Mouse (Mus musculus) right cerebral cortex, postnatal 25 days (tissue): ENCODE measurements around the gene Gm3159.
"Not testable (repeated sequence)": the region's sequence is repeated elsewhere in the genome, so short reads cannot be mapped to it uniquely, and the experiment has no call there.

Experiments used
- DNase-seq: peaks from one replicate; pipeline ENCODE4 v3.0.0; 2022

The Gm3159 gene

DNA sequence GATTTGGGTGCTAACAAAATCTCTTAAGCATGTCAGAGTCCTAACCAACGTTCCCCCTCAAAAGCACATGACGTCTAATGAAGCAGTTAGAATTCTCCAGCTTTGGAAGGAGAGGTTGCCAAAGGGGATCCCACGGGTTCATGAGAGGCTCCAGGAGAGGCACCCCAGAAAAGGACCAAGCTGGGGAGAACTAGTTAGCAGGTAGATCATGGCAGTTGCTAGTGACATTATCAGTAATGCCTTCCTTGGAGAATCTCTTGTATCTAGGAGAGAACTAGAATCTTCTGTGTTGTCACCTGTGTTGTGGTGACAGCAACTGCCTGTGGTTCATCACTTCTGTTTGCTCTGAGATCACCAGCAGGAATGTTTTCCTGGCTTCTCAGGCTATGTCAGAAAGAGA lies at the start of gene Gm3159:
Gm3159 (plus strand) TSS at position 301 of the 400 bp plus-strand sequence.
- not testable (repeated sequence) for DNase-seq

GRCm38 (mm10) chr14:4368991-4369390 lies 28.3 kb upstream of the Gm3159 start:
- not testable (repeated sequence) for DNase-seq

- DNase-seq, result not testable (repeated sequence)
These were observed 27.6 kb upstream of the Gm3159 start for GRCm38 (mm10) chr14:4369691-4370090.

- not testable (repeated sequence) for DNase-seq
These were observed 19.5 kb upstream of the Gm3159 start for GRCm38 (mm10) chr14:4377871-4378270.

GRCm38 (mm10) chr14:4385606-4386005 lies 11.7 kb upstream of the Gm3159 start:
- not testable (repeated sequence) for DNase-seq

- DNase-seq, result not testable (repeated sequence)
These were observed 4.3 kb upstream of the Gm3159 start for GRCm38 (mm10) chr14:4392841-4393530.

GRCm38 (mm10) chr14:4398624-4399023 lies 1.3 kb downstream of the Gm3159 start:
- DNase-seq, result not testable (repeated sequence)

DNA sequence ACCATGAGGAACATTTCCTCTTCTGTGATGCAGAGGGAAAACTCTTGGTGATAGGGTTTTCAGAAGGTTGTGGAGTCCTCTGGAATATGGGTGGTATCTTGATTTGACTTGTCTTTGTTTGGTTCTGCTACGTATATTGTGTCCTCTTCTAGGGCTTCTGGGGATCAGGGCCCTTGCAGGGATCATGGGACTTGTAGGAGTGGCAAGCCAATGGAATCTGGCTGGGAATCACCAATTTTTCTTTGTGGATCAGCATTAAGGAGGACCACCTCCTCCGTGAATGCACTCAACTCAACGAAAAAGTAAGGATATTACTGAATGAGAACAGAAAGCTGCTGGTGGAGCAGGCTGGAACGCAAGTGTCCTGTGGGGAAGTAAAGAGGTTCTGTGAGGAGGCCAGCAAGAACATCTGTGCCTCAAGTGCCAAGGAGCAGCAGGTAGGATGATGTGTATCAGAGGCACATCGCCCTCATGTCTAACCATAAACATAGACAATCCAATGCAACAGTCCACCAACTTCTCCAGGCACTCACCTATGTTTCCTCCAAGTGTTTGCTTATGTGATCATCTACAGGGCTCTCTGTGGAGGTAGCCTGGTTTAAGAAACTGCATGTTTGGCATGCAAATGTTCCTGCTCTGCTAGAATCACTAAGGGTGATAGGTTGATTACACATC lies 2.9 kb downstream of the Gm3159 start:
- not testable (repeated sequence) for DNase-seq

- not testable (repeated sequence) for DNase-seq
These were observed 3.9 kb downstream of the Gm3159 start for GRCm38 (mm10) chr14:4401245-4401644.

DNA sequence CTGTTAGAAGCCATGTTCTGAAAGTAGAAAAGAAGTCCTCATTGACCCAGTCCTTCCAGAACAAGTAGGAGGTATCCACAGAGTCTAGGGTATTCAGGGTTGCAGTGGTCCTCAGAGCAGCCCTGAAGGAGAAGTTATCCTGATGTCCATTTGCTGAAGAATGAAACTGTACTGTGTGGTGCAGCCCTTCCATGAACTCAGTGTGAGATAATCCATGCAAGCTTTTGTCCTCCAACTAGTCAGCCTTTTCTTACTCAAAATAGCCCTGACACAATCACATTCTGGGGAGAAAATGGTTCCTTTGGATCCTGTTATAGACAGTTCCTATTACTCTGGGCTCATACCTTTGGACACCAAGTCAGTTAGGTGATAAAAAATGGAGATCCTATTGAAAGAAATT lies 6.5 kb downstream of the Gm3159 start:
- DNase-seq, result not testable (repeated sequence)

DNA sequence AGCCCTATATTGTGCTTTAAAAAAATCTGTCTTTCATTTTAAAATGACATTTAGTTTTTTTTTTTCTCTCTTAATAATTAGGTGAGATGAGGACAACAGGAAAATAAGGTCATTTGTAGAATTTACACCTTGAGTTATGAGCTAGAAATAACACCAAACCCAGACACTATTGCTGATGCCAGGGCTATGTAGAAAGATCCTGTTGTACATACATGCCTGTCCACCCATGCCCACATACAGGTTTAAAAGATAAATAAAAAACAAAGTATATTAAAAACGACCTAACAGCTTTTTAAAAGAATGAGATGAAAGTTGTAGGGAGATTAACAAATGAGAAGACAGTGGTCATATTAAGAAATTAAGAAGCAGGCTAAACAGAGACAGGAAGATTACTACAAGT lies 12.6 kb downstream of the Gm3159 start:
- not testable (repeated sequence) for DNase-seq

- peak; percentile 34 for DNase-seq
These were observed 17.9 kb downstream of the Gm3159 start, which contains the start of gene Gm3164 for GRCm38 (mm10) chr14:4414965-4415835. TSS of gene Gm3164 (plus strand) at chr14:4415448.

DNA sequence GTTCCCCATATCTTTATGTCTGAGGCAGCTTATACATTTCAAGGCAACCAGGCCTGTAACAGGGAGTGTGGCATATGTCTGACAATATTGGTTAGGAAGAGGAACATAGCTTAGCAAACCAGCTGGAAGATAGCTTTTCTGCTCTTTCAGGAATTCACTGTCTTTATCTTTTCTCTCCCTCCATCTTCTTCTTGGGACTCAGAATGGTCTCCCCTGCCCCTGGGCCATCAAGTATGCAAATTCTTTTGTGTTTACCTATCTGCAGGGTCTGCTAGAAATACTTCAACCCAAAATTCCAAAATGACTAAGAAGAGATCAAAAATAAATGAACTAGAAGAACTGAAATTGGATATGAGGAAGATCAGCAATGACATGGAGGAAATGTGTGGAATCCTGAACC lies 33.4 kb downstream of the Gm3159 start, which contains the start of gene Gm3173:
Gm3173 (plus strand) TSS at position 301 of the 400 bp plus-strand sequence.
- DNase-seq, result not testable (repeated sequence)
